Mouse (Mus musculus) hematopoietic multipotent progenitor cell, adult 10-12 weeks (in vitro differentiated cells): ENCODE data around the gene Maml3. TPM values are rescaled to one million over a fixed set of nuclear protein-coding genes. Genes with fewer than 3 reads are reported as not detected.

Experiments
- polyA plus RNA-seq: library from polyadenylated mRNA; stranded (reverse); fragments of >175 nt; gene quantifications from 2 replicates; pipeline ENCODE4 v1.2.3, GENCODE M21; 2012; ENCODE audit warnings: low replicate concordance

The Maml3 gene
- 3.3 and 3.8 TPM in 2 replicates for polyA plus RNA-seq

GRCm38 (mm10) chr3:52104636-52105151, at the start of gene Maml3:
Gene Maml3 (minus strand): TSS chr3:52105076.

GRCm38 (mm10) chr3:51660060-51660459, 444.8 kb downstream of the Maml3 start, which contains the start of gene Mgst2:
Gene Mgst2 (plus strand): TSS chr3:51660360.

Other genes starting within 250 kb of the Maml3 start
- 25.2 and 46.6 TPM in 2 replicates for gene Foxo1, start 163.3 kb upstream of the Maml3 start, polyA plus RNA-seq